Mouse (Mus musculus) thymus, adult 2 months (tissue): Measurements from ENCODE around the gene Gm21970.

ENCODE experiments used
- CTCF ChIP-seq: fragments of 200-500 bp; IDR thresholded peaks from 2 replicates; pipeline ENCODE4 v1.5.1; 2012; ENCODE audit warnings: mild to moderate bottlenecking, control low read depth, low read length, moderate library complexity, borderline replicate concordance; ENCODE audit not compliant: control insufficient read depth, poor library complexity, insufficient read depth; ENCODE audit errors: extremely low read depth
- POLR2A ChIP-seq: fragments of 200-500 bp; IDR thresholded peaks from 2 replicates; pipeline ENCODE4 v1.6.1; 2012; ENCODE audit warnings: mild to moderate bottlenecking, low read length, control low read depth, moderate library complexity; ENCODE audit not compliant: control insufficient read depth, poor library complexity, insufficient read depth; ENCODE audit errors: extremely low read depth

DNA sequence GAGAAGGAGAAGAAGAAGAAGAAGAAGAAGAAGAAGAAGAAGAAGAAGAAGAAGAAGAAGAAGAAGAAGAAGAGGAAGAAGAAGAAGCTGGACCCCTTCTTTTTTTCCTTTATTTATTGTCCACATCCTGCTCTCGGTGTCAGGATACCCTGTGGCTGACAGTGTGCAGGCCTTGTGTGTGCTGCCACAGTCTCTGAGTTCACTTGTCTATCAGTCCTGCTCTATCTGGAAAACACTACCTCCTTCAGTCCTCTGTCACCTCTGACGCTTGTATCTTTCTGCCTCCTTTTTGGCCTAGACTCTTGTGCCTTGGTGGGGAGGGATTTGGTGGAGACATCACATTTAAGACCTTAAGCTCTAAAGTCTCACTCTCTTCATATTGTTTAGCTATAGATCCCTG lies 71.9 kb downstream of the Gm21970 start:
- TF ChIP-seq CTCF: no peak
- no peak for TF ChIP-seq POLR2A
